Mouse (Mus musculus): ENCODE data around the gene Slc22a23. TPM values are rescaled to one million over a fixed set of nuclear protein-coding genes. Genes with fewer than 3 reads are reported as not detected.

The Slc22a23 gene
- polyA plus RNA-seq, 2 experiments = 9.3 to 21.4 TPM

- Histone ChIP-seq H3K9me3 (ENCODE audit: control insufficient read depth, low read length) (no peaks in the 10 kb centered on the region), H3K4me3 (ENCODE audit: insufficient read depth in 1 of 2, low read depth in 2 of 2, low read length in 2 of 2) (no peak overlapping the region), H3K27me3 (ENCODE audit: control insufficient read depth, insufficient read depth, low read length) (no peaks in the 10 kb centered on the region), H3K9ac (replicated peaks) (no peak overlapping the region), H3K4me2 (ENCODE audit: low read depth) (no peak overlapping the region), H3K36me3 (replicated peaks; ENCODE audit: control insufficient read depth, insufficient read depth, low read depth) (peaks cover 36% of the 10 kb centered on the region), H3K27ac (no peak overlapping the region), H3K4me1 (replicated peaks; ENCODE audit: control insufficient read depth in 2 of 2, insufficient read depth in 2 of 2, low read length in 1 of 2) (no peaks in the 10 kb centered on the region; a peak in 1 of 4 replicates)
- TF ChIP-seq EP300 (IDR thresholded peaks at IDR 0.05; ENCODE audit: low read depth) (no peak), CTCF (IDR thresholded peaks at IDR 0.05; ENCODE audit: low read depth) (no peak)
- DNase-seq (ENCODE audit: low read depth in 3 of 3, low spot score in 3 of 3) = no peak
- ATAC-seq (ENCODE audit: insufficient read depth) = no peak
- WGBS (ENCODE audit: insufficient replicate concordance) = 34% methylated on average over 3 of the region's 3 CpGs
Measured at GRCm38 (mm10) chr13:34219728-34220127, 125.3 kb downstream of the Slc22a23 start.

- ATAC-seq (ENCODE audit: insufficient read depth) (no peak), DNase-seq (ENCODE audit: low read depth in 3 of 3, low spot score in 3 of 3) (no peak)
- Histone ChIP-seq H3K4me2 (ENCODE audit: low read depth) (no peak overlapping the region), H3K27me3 (ENCODE audit: control insufficient read depth, insufficient read depth, low read length) (no peaks in the 10 kb centered on the region), H3K9ac (replicated peaks) (no peak overlapping the region), H3K9me3 (ENCODE audit: control insufficient read depth, low read length) (no peaks in the 10 kb centered on the region), H3K4me3 (ENCODE audit: insufficient read depth in 1 of 2, low read depth in 2 of 2, low read length in 2 of 2) (no peak overlapping the region), H3K36me3 (replicated peaks; ENCODE audit: control insufficient read depth, insufficient read depth, low read depth) (peaks cover 39% of the 10 kb centered on the region), H3K27ac (no peak overlapping the region), H3K4me1 (replicated peaks; ENCODE audit: control insufficient read depth in 2 of 2, insufficient read depth in 2 of 2, low read length in 1 of 2) (no peaks in the 10 kb centered on the region; a peak in 1 of 4 replicates)
- WGBS (ENCODE audit: insufficient replicate concordance) = 90% methylated on average over 3 of the region's 3 CpGs
- TF ChIP-seq CTCF (IDR thresholded peaks at IDR 0.05; ENCODE audit: low read depth) = no peak
- TF ChIP-seq EP300 (IDR thresholded peaks at IDR 0.05; ENCODE audit: low read depth) = no peak
Measured at GRCm38 (mm10) chr13:34218776-34219175, 126.2 kb downstream of the Slc22a23 start.

- TF ChIP-seq CTCF (IDR thresholded peaks at IDR 0.05; ENCODE audit: low read depth) = no peak
- no peak for ATAC-seq (ENCODE audit: insufficient read depth)
- DNase-seq (ENCODE audit: low read depth in 3 of 3, low spot score in 3 of 3) = no peak
- H3K27ac ChIP-seq = no peak overlapping the region
- H3K9me3 ChIP-seq (ENCODE audit: control insufficient read depth, low read length) = no peaks in the 10 kb centered on the region
- H3K36me3 ChIP-seq (replicated peaks; ENCODE audit: control insufficient read depth, insufficient read depth, low read depth) = peaks cover 36% of the 10 kb centered on the region
- no peaks in the 10 kb centered on the region; a peak in 1 of 4 replicates for H3K4me1 ChIP-seq (replicated peaks; ENCODE audit: control insufficient read depth in 2 of 2, insufficient read depth in 2 of 2, low read length in 1 of 2)
- no peak overlapping the region for H3K4me3 ChIP-seq (ENCODE audit: insufficient read depth in 1 of 2, low read depth in 2 of 2, low read length in 2 of 2)
- WGBS (ENCODE audit: insufficient replicate concordance) = 83% methylated on average over 3 of the region's 3 CpGs
- no peak overlapping the region for H3K4me2 ChIP-seq (ENCODE audit: low read depth)
- H3K9ac ChIP-seq (replicated peaks) = no peak overlapping the region
- H3K27me3 ChIP-seq (ENCODE audit: control insufficient read depth, insufficient read depth, low read length) = no peaks in the 10 kb centered on the region
Measured at GRCm38 (mm10) chr13:34214855-34215254, 130.1 kb downstream of the Slc22a23 start.

GRCm38 (mm10) chr13:34212735-34213212 lies 132.2 kb downstream of the Slc22a23 start:
- no peaks in the 10 kb centered on the region for H3K9me3 ChIP-seq (ENCODE audit: control insufficient read depth, low read length)
- DNase-seq (ENCODE audit: low read depth in 3 of 3, low spot score in 3 of 3) = no peak
- H3K9ac ChIP-seq (replicated peaks) = no peak overlapping the region
- 75% methylated on average over 10 of the region's 10 CpGs for WGBS (ENCODE audit: insufficient replicate concordance)
- 0 out of 4 replicates have a peak, but pooled peaks cover 0 to 2% of the 10 kb centered on the region in 2 experiments for H3K4me1 ChIP-seq (replicated peaks; ENCODE audit: control insufficient read depth in 2 of 2, insufficient read depth in 2 of 2, low read length in 1 of 2)
- H3K4me2 ChIP-seq (ENCODE audit: low read depth) = no peak overlapping the region
- H3K27ac ChIP-seq = no peak overlapping the region
- ATAC-seq (ENCODE audit: insufficient read depth) = no peak
- no peaks in the 10 kb centered on the region for H3K27me3 ChIP-seq (ENCODE audit: control insufficient read depth, insufficient read depth, low read length)
- peaks cover 23% of the 10 kb centered on the region for H3K36me3 ChIP-seq (replicated peaks; ENCODE audit: control insufficient read depth, insufficient read depth, low read depth)
- no peak for TF ChIP-seq CTCF (IDR thresholded peaks at IDR 0.05; ENCODE audit: low read depth)
- no peak for TF ChIP-seq EP300 (IDR thresholded peaks at IDR 0.05; ENCODE audit: low read depth)
- H3K4me3 ChIP-seq (ENCODE audit: insufficient read depth in 1 of 2, low read depth in 2 of 2, low read length in 2 of 2) = no peak overlapping the region

- WGBS (ENCODE audit: insufficient replicate concordance) = 58% methylated on average over 4 of the region's 4 CpGs
- no peak overlapping the region for H3K4me2 ChIP-seq (ENCODE audit: low read depth)
- no peak overlapping the region for H3K9ac ChIP-seq (replicated peaks)
- TF ChIP-seq EP300 (IDR thresholded peaks at IDR 0.05; ENCODE audit: low read depth) (no peak), CTCF (IDR thresholded peaks at IDR 0.05; ENCODE audit: low read depth) (no peak)
- no peaks in the 10 kb centered on the region for H3K27me3 ChIP-seq (ENCODE audit: control insufficient read depth, insufficient read depth, low read length)
- 0 out of 4 replicates have a peak, but pooled peaks cover 0 to 2% of the 10 kb centered on the region in 2 experiments for H3K4me1 ChIP-seq (replicated peaks; ENCODE audit: control insufficient read depth in 2 of 2, insufficient read depth in 2 of 2, low read length in 1 of 2)
- no peaks in the 10 kb centered on the region for H3K9me3 ChIP-seq (ENCODE audit: control insufficient read depth, low read length)
- H3K4me3 ChIP-seq (ENCODE audit: insufficient read depth in 1 of 2, low read depth in 2 of 2, low read length in 2 of 2) = no peak overlapping the region
- no peak for DNase-seq (ENCODE audit: low read depth in 3 of 3, low spot score in 3 of 3)
- no peak overlapping the region for H3K27ac ChIP-seq
- peaks cover 20% of the 10 kb centered on the region for H3K36me3 ChIP-seq (replicated peaks; ENCODE audit: control insufficient read depth, insufficient read depth, low read depth)
- ATAC-seq (ENCODE audit: insufficient read depth) = no peak
Measured at GRCm38 (mm10) chr13:34211261-34211775, 133.7 kb downstream of the Slc22a23 start.

Data from liver, embryonic 14.5 days (tissue).